Mouse (Mus musculus) retina, postnatal 7 days (tissue): Measurements from ENCODE around the gene Myadm.
"Not testable (repeated sequence)": the region's sequence is repeated elsewhere in the genome, so short reads cannot be mapped to it uniquely, and the experiment has no call there.

Source experiments
- DNase-seq: peaks from one replicate; pipeline ENCODE4 v3.0.0-alpha.2; 2012; ENCODE audit warnings: low read depth, low spot score

Gene Myadm

DNA sequence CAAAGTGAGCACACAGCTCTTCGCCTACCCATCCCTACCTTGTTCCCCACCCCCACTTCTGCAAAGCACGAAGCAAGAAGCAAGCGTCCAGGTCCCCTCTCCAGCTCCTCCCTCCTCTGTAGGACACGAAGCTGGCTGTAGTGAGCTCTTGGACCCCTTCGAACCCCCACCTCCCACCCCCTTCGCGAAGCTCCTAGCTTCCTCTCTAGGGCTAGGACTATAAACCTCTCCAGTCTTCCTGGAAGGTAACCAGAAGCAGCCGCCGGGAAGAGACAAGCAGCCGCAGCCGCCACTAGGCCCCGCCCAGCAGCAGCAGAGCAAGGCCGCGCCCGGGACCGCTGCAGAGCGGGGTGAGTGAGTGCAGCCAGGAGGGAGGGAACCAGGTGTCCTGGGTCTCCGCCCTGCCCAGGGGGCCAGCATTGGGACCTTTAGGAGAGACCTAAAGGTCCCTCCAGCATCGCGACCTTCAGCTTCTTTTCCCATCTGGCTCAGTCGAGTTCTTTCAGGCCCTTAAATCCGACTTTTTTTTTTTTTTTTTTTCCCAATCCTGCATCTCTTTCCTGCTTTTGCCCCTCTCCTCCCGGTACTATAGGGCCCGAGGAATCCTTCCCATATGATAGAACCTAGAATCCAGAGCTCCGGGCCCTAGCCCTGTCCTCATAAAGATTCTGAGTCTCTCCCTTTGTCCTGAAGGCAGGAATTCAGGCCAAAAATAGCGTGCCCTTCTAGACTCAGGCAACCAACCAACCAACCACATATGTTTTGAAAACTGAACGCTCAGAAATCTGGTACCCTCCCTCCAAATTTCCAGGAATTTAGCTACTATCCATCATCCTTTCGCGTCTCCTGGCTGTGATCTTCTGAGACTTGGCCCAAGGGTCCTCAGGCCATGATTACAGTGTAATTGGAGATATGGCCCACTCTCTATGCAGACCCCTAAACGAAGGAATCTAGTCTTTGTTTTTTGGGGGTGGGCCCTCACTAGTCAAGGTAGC is at the start of gene Myadm, which contains the start of gene Prkcg:
Gene Myadm, plus strand, starts transcription at position 105 of the 995 bp plus-strand sequence.
Gene Prkcg, plus strand, starts transcription at position 204 of the 995 bp plus-strand sequence.
- no peak for DNase-seq

DNA sequence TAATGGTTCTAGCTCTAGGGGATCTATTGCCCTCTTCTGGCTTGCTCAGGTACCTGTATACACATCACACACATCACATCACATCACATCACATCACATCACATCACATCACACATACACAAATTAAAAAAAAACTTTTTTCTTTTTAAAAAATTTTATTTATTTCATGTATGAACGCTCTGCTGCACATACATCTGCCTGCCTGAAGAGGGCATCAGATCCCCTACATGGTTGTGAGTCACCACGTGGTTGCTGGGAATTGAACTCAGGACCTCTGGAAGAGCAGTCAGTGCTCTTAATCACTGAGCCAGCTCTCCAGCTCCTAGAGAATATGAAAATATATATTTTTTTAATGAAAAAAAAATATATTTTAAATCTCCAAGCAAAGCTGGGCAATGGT is 49.7 kb upstream of the Myadm start:
- DNase-seq = no peak

DNA sequence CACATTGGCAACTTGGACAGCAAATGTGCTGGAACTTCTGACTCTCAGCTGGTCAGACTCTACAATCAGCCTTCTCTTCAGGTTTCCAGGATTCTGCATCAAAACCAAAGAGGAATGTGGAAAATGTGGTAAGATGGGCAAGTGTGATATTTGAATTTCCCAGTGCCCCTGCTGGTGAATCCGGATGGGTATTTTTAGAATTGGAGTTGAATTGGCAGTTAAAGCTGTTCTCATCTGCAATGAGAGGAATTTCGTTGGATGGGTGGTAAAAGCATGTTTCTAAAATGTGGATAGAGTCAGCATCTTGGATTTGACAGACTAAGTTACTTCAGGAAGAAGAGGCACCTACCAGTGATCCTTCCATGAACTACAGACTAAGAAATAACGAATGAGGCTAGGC is 28.2 kb upstream of the Myadm start:
- DNase-seq = no peak

DNA sequence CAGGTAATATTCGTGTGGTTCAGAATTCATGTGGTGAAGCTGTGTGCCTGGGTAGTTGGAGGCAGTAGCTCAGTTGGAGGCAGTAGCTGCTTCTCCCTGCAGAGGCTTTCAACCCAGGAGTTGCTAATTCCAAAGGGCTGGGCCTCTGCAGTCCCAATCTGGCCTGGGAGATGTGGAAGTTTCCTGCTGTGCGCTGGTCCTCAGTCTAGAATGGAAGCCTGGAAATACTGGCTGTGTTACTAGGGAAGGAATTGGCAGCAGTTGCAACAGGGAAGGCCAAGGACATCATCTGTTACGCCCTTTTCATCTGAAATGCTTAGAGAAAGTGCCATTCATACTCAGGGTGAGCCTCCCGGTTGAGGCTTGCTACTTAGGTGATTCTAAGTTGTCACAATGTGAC is 27.4 kb upstream of the Myadm start:
- DNase-seq = no peak

DNA sequence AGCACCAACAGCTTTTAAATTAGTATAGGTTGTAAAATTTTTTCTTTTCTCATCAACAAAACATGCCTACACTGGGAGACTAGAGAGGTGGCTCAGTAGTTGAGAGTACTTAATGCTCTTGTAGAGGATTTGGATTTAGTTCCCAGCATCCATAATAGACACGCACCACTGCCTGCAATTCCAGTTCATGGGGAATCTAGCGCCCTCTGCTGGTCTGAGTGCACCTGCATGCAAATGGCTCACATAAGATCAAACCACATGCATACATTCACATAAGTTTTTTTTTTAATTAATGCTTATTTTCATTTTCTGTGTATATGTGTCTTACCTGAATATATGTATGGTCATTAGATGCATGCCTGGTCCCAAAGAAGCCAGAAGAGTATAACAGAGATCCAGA is 26.1 kb upstream of the Myadm start:
- peak; percentile 14 for DNase-seq

DNA sequence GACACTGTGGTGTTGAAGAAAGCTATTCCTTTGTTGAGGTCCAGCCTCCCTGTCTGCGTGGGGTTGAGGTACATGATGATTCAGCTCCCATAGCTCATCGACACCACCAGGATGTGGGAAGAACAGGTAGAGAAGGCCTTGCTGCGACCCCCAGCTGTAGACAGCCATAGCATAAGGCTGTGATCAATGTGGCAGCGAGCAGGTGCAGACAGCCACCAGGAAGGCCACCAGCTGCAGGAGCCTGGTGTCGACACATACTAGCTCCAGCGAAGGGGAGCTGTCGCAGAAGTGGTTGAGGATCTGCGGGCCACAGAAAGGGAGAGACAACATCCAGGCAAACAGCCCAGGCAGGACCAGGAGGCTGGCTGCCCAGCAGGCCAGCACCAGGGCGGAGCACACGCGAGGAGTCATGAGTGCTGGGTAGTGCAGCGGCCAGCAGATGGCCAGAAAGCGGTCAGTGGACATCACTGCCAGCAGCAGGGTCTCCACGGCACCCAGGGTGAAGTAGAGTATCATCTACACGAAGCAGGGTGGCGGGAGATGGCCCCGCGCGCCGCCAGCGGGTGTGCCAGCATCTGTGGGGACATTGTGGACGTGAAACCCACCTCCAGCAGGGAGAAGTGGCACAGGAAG is 24.4 kb upstream of the Myadm start:
- no peak for DNase-seq

DNA sequence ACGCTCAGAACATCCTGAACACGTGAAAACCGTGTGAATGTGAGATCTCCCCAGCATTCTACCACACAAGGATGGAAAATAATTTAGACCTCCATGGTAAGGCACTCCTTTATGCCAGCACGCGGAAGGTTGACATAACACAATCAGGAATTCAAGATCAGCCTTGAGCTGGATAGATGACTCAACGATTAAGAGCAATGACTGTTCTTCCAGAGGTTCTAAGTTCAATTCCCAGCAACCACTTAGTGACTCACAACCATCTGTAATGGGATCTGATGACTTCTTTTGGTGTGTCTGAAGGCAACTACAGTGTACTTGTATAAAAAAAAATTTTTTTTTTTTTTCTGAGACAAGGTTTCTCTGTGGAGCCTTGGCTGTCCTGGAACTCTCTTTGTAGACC is 23.6 kb upstream of the Myadm start:
- no peak for DNase-seq

DNA sequence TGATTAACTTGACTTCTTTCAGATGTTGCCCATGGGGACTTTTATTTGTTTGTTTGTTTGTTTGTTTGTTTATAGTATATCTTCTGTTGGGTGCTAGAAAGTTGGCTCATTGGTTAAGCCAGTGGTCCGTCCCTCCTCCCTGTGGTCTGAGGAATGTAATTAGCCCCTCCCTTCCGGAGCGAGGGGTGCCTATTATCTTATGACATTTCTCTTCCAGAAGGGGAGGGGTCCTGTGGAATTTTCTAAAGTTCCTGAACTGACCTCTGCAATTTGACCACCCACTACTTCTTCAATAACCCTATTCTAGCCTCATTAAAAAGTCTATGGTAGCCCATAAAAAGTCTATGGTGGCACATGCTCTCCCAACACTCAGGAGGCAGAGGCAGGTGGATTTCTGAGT is 21.6 kb upstream of the Myadm start:
- DNase-seq = no peak

DNA sequence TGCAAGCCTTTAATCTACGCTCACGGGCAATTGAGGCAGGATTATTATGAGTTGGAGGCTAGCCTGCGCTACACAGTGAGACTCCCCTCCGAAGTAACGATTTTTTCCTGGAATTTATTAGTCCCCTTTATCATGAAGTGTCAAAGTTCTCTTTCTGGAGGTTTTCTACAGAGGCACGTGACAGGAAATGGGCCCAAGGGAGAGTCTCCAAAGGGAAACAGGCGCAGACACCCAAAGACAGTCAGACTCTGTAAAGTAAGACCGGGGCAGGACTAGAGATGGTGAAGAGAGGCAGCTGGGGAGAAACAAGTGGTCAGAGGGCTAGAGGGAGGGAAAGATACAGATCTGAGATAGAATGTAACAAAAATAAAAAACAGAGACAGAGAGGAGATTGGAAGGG is 21.0 kb upstream of the Myadm start:
- no peak for DNase-seq

DNA sequence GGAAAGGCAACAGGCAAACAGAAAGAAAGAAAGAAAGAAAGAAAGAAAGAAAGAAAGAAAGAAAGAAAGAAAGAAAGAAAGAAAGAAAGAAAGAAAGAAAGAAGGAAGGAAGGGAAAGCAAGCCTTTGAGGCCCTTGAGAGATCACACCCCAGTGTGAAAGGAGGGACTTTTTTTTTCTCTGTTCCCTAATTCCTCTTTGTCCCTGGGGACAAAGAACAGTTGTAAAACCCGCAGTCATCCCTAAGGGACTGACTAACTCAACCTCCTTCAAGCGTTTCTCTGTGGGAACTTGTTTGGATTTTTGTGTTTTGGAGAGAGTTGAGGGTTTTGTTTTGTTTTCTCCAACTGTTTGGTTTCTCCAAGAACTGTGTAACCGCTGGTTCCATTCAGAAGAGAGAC is 20.6 kb upstream of the Myadm start:
- DNase-seq = no peak

DNA sequence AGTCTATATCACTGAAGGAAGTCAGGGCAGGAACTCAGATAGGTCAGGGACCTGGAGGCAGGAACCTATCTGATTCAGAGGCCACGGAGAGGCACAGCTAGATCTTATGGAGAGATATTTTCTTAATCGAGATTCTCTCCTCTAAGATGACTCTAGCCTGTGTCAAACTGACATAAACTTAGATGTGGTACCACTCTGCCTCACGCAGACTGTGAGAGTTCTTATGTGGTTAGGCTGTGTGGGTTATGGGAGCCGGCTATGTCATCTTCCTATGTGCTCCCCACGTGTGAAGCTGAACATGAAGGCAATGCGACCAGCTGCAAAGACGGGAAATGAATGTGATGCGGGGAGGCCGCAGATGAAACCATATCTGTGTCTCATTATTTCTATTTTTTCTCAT is 16.7 kb upstream of the Myadm start:
- DNase-seq = no peak

DNA sequence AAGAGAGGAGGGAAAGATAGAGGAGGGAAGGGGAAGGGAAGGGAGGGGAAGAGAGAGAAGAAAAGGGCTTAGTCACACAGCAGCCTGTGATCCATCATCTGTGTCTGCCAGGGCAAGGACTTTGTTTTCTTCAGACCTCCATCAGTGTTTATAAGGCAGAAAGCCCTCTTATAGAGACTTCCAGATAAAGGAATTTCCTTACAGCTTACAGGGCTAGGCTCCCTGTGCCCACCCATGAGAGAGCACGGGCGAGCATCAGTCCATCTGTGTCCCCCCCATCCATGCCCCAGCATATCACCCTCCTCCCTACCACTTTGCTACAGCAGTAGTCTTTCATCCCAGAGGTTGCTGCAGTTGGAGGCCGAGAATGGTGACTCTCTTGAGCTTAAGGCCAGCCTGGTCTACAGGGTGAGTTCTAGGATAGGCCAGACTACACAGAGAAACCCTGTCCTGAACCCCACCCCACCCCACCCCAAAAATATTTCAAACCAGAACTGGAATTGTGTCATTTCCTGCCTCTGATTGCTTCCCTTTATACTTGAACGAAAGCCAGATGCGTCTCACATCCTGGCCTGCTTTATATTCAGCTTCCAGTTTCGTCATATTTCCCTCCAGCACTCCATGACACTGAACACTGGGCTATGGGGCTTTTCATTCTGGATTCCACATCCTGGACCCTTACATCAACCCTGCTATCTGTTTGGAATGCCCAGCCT is 13.3 kb upstream of the Myadm start:
- no peak for DNase-seq

DNA sequence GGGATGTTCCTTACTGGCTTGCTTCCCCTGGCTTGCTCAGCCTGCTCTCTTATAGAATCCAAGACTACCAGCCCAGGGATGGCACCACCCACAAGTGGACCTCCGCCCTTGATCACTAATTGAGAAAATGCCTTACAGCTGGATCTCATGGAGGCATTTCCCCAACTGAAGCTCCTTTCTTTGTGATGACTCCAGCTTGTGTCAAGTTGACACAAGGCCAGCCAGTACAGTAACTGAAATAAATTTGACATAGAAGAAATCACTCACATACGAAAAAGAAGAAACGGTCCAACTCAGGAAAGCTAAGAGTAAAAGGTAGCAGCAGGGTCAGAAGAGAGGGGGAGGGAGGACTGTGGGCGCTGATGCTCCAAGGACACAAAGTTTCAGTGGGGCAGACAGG is 12.1 kb upstream of the Myadm start:
- not testable (repeated sequence) for DNase-seq

DNA sequence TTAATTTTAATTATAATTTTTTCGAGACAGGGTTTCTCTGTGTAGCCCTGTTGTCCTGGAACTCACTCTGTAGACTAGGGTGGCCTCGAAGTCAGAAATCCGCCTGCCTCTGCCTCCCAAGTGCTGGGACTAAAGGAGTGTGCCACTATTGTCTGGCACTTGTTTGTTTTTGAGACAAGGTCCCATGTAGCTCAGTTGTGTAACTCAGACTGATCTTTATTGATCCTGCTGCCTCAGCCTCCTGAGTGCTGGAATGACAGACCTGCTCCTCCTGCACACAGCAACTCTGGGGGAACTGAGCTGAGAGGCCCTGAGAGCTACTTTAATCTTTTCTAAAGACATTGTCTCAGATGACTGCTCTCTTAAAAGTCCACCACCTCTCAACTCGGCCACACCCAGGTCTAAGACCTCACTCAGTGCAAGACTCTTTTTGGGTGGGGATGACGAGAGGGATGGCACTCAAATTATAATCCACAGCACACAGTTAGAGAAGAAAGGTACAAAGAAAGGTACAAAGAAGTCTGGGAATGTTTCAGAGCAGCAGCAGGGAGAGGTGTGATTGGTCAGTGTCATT is 8.7 kb upstream of the Myadm start:
- no peak for DNase-seq

DNA sequence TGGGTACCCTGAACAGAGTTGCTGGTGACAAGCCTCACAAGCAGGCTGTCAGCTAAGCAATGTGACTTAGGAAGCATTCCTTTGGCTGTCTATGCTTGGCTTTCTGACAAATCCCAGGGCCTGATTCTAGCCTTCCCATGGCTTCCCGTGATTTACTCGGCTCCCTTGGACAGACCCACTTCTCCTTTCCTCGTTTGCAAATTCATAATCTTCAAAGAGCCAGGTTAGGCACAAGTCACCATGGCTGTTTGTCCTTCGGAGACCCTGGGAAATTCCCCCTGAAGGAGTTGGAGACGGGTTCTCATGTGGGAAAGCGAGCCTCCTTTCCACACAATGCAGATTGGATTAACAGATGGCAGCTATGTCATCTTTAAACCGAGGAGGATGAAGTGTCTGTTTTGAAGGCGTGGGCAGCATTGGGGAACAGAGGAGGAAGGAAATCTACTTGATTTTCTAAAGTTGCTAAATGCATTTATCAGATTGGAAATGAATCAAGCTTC is 8.2 kb upstream of the Myadm start:
- no peak for DNase-seq

DNA sequence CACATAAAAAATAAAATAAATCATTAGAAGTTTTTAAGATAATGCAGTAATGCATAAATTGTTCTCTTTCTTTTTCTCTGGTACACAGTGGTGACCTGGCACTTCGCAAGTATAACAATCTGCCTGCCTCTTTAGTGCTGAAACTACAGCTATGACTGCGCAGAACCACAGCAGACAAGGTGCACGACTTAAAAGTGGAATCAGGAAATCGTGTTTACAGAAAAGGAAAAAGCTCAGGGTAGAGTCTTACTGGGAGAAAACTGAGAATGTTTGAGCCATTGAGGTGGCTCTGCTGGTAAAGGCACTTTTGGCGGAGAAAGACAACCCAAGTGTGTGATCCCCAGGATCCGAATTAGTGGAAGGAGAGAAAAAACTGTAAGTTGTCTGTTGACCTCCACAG is 7.1 kb upstream of the Myadm start:
- DNase-seq = no peak

DNA sequence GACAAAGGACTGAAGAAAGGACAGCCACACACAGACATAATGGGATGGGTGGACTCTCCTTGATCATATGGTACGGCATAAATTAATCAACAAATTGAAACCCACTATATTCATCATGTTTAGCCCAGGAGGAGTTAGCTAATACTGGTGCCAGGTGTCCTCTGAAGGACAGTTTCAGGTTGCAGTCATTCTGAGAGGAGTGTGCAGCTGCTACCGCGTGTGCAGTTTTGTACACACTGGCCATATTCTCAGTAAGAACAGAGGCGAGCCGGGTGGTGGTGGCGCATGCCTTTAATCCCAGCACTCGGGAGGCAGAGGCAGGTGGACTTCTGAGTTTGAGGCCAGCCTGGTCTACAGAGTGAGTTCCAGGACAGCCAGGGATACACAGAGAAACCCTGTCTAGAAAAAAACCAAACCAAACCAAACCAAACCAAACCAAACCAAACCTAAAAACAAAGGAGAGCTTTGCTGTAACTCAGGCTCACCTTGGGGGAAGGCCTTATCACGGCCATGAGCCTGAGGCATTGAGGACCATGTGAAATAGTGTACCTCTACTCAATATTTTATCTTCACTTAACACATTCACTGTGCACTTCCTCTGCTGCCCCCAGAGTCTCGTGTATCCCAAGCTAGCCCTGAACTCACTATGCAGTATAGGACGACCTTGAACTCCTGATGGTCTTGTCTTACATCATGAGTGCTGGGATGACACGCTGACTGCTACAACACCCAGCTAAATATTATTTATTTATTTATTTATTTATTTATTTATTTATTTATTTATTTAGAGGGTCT is 5.6 kb upstream of the Myadm start:
- DNase-seq = no peak

DNA sequence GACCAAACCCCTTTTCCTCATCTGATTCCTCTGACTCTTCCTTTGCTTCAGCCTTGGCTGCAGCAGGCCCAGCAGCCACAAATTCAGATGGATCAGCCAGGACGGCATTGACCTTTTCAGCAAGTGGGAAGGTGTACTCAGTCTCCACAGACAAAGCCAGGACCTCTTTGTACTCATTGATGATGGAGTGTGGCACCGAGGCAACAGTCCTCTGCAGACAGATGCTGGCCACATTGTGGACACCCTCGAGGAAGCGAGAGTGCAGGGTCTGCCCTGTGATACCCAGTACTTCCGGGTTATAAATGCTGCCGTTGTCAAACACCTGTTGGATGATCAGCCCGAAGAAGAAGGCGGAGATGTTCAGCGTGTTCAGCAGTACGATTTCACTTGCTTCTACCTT is 4.3 kb upstream of the Myadm start:
- DNase-seq = no peak

DNA sequence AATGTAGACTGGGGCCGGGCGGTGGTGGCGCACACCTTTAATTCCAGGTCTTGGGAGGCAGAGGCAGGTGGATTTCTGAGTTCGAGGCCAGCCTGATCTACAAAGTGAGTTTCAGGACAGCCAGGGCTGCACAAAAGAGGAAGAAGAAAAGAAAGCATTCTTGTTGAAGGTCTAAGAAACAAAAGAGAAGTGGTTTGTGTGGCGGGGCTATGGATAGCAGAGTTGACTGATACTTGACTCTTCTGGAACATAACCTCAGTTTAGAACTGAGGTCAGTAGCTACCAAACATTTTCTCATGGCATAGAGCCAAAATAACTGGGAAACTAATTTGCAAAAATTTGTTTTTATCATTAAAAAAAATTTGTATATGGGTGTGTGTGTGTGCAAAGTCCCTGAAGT is 2.8 kb upstream of the Myadm start:
- no peak for DNase-seq

DNA sequence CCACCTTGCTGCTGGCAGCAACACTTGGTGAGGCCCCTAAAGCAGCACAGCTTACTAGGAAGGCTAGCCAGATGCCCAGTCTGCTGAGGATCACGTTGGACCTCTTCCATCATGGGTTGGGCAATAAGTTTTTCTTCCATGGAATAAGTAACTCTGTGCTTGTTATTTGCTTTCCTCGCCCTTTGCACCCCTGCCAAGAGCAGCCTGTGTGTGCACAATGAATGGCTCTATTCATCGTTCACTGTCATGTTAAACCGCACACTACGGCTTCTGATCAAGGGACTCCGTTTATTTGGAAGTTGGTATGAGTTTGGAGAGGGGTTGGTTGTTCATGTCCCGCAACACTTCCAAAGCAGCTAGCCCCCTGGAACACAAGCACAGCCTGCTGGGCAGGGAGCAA is 1.7 kb upstream of the Myadm start:
- no peak for DNase-seq
